Mouse (Mus musculus): ENCODE data around the gene Hcn2. TPM values are rescaled to one million over a fixed set of nuclear protein-coding genes. Genes with fewer than 3 reads are reported as not detected.

The Hcn2 gene
- total RNA-seq, 2 experiments from 2014 or later = 129 to 142 TPM

DNA sequence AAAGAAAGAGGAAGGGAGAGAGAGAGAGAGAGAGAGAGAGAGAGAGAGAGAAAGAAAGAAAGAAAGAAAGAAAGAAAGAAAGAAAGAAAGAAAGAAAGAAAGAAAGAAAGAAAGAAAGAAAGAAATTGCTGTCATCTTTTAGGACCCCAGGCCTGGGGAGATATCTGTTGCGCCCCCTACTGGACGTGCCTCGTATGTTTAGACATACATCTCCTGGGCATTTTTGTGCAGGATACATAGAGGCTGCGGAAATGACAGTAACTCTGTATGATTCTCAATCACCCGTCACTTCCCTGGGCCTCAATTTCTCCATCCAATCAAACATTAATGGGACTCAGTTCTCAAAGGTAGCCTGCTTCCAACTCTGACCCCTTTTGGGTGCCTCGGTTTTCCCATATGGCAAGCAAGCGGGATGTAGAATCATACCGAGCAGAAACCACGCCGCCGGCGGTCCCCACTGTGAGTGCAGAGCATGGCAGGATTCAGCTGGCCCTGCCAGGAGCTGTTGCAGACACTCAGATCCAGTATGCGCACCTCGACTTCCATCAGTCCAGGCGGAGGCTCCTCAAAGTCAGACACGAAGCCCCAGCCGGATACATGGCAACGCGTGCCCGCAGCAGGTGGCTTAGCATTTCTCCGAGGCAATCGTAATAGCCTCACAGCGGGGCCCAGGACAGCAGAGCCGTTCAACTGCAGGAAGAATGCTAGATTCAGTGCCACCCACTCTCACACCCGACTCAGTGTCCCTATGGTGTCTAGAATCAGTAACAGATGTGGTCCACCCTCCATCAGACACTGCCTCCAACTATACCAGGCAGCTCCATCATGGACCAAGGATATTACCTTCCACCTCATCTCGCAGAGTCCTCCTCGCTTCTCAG lies 67.7 kb downstream of the Hcn2 start:
- Histone ChIP-seq H3K27ac (no peak overlapping the region), H3K4me3 (no peak overlapping the region)
- peak; percentile 59 for TF ChIP-seq CTCF (IDR thresholded peaks at IDR 0.05)
- no peak for DNase-seq (ENCODE audit: extremely low spot score in 1 of 2, low spot score in 2 of 2)
- intact Hi-C loops (cut with DNase I) = no loop called here

Other genes starting within 250 kb of the Hcn2 start
- not detected for gene Vmn2r83, start 247.9 kb upstream of the Hcn2 start, total RNA-seq (2021)
- 1 to 10 TPM; 2.2 to 3.4 TPM for gene Plpp2, start 182.8 kb upstream of the Hcn2 start, total RNA-seq (2021)
- gene Mier2, start 161.4 kb upstream of the Hcn2 start, total RNA-seq (2021) = 10 to 100 TPM; 51.2 to 54.9 TPM
- 1 to 10 TPM in 1 of 2 experiments, under 1 TPM in 1; 0.87 to 1.4 TPM for gene Theg, start 129.3 kb upstream of the Hcn2 start, total RNA-seq (2021)
- 10 to 100 TPM; 16.8 to 17.1 TPM for gene C2cd4c, start 102.6 kb upstream of the Hcn2 start, total RNA-seq (2021)
- 10 to 100 TPM; 47.8 to 48.1 TPM for gene Shc2, start 78.7 kb upstream of the Hcn2 start, total RNA-seq (2021)
- under 1 TPM in 1 of 2 experiments, not detected in 1; 0.27 TPM for gene Odf3l2, start 70.9 kb upstream of the Hcn2 start, total RNA-seq (2021)
- not detected for gene Madcam1, start 52.1 kb upstream of the Hcn2 start, total RNA-seq (2021)
- gene Tpgs1, start 47.3 kb upstream of the Hcn2 start, total RNA-seq (2021) = 10 to 100 TPM; 79.3 to 80.6 TPM
- 10 to 100 TPM; 80.7 to 84.8 TPM for gene Cdc34, start 34.4 kb upstream of the Hcn2 start, total RNA-seq (2021)
- 1 to 10 TPM; 2.1 to 4.0 TPM for gene Gzmm, start 27.6 kb upstream of the Hcn2 start, total RNA-seq (2021)
- 100 to 1,000 TPM; 539 to 573 TPM for gene Bsg, start 12.1 kb upstream of the Hcn2 start, total RNA-seq (2021)
- gene Polrmt, start 29.9 kb downstream of the Hcn2 start, total RNA-seq (2021) = 10 to 100 TPM; 45.1 to 51.6 TPM
- gene Fgf22, start 38.4 kb downstream of the Hcn2 start, total RNA-seq (2021) = 1 to 10 TPM; 4.5 to 4.8 TPM
- 10 to 100 TPM; 93.3 to 97.5 TPM for gene Rnf126, start 50.3 kb downstream of the Hcn2 start, total RNA-seq (2021)
- 1 to 10 TPM; 2.5 to 2.6 TPM for gene Fstl3, start 60.6 kb downstream of the Hcn2 start, total RNA-seq (2021)
- gene Prss57, start 74.3 kb downstream of the Hcn2 start, total RNA-seq (2021) = under 1 TPM; 0.58 to 0.75 TPM
- gene Palm, start 76.9 kb downstream of the Hcn2 start, total RNA-seq (2021) = 100 to 1,000 TPM; 293 to 312 TPM
- gene Misp, start 104.4 kb downstream of the Hcn2 start, total RNA-seq (2021) = under 1 TPM; 0.59 to 0.89 TPM
- gene Ptbp1, start 137.8 kb downstream of the Hcn2 start, total RNA-seq (2021) = 10 to 100 TPM; 55.5 to 61.7 TPM
- 1 to 10 TPM; 1.7 to 2.6 TPM for gene Prtn3, start 157.8 kb downstream of the Hcn2 start, total RNA-seq (2021)
- gene Plppr3, start 158.0 kb downstream of the Hcn2 start, total RNA-seq (2021) = 10 to 100 TPM; 51.8 to 63.0 TPM
- gene Elane, start 169.6 kb downstream of the Hcn2 start, total RNA-seq (2021) = not detected
- not detected for gene Cfd, start 174.2 kb downstream of the Hcn2 start, total RNA-seq (2021)
- gene Med16, start 192.3 kb downstream of the Hcn2 start, total RNA-seq (2021) = 10 to 100 TPM; 55.3 to 55.5 TPM
- gene Gm26602, start 194.2 kb downstream of the Hcn2 start, total RNA-seq (2021) = not detected
- 1 to 10 TPM; 6.6 to 9.1 TPM for gene Kiss1r, start 200.3 kb downstream of the Hcn2 start, total RNA-seq (2021)
- 100 to 1,000 TPM; 318 to 346 TPM for gene R3hdm4, start 204.6 kb downstream of the Hcn2 start, total RNA-seq (2021)
- gene Arid3a, start 210.4 kb downstream of the Hcn2 start, total RNA-seq (2021) = 1 to 10 TPM; 5.7 to 10.0 TPM
- 10 to 100 TPM; 45.4 to 49.4 TPM for gene Wdr18, start 243.5 kb downstream of the Hcn2 start, total RNA-seq (2021)